Mouse (Mus musculus): ENCODE measurements around the gene Il15ra.

DNA sequence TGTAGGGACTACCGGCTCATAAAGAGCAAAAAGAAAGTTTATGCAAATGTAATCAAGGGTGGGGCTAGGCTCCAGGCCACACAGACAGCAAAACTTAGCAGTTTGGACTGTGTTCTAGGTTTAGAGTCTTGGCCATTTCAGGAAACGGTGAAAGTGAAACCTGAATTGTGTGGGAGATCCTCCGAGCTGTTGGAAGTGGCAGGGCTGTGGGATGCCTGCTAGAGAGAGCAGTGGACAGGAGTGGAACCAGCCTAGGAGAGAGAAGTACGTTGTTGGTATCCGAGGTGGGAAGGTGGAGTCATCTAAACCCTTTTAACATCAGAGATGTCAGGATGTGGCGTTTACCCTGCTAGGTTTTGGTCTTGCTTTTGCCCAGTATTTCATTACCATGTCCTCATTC lies 30.8 kb downstream of the Il15ra start:
- TF ChIP-seq CTCF (conservative IDR thresholded peaks at IDR 0.05 in 1 of 2, IDR thresholded peaks at IDR 0.05 in 1 of 2; ENCODE audit: low read depth in 2 of 2, low read length in 2 of 2) (no peak), POLR2A (IDR thresholded peaks at IDR 0.05; ENCODE audit: low read depth, low read length) (no peak)

Measured in CH12.LX (cell line).